Mouse (Mus musculus) midbrain, postnatal 0 days (tissue): Measurements from ENCODE around the gene Tmem106c. TPM values are rescaled to one million over a fixed set of nuclear protein-coding genes. Genes with fewer than 3 reads are reported as not detected.
A peak's percentile ranks its signal among the peaks of the same experiment; 100 is the strongest.

Experiments used
- ATAC-seq: fragments of 200-750 bp; cut with Nextera tagmentation; 2 replicates; pipeline ENCODE4 v1.8.0; 2017; ENCODE audit warnings: moderate number of reproducible peaks, mild to moderate bottlenecking, moderate TSS enrichment, moderate library complexity; ENCODE audit not compliant: low FRiP score
- DNase-seq: peaks from one replicate; pipeline ENCODE4 v3.0.0-alpha.2; 2015; ENCODE audit warnings: low spot score
- H3K27ac ChIP-seq: fragments of 300-500 bp; sonication (generic); 2 replicates; pipeline ENCODE4 v1.5.1; 2014; ENCODE audit warnings: low read depth, mild to moderate bottlenecking, low read length, mixed read lengths
- H3K27me3 ChIP-seq: fragments of 300-500 bp; sonication (generic); 2 replicates; pipeline ENCODE4 v1.6.1; 2014; ENCODE audit warnings: low read length, control low read depth, mixed read lengths; ENCODE audit not compliant: insufficient read depth
- H3K36me3 ChIP-seq: fragments of 300-500 bp; sonication (generic); 2 replicates; pipeline ENCODE4 v1.6.1; 2014; ENCODE audit warnings: low read length, control low read depth, mixed read lengths; ENCODE audit not compliant: insufficient read depth
- H3K4me1 ChIP-seq: fragments of 300-500 bp; sonication (generic); 2 replicates; pipeline ENCODE4 v1.6.1; 2014; ENCODE audit warnings: mild to moderate bottlenecking, control low read depth, antibody characterized with exemption, low read length, mixed read lengths; ENCODE audit not compliant: insufficient read depth
- H3K4me2 ChIP-seq: fragments of 300-500 bp; sonication (generic); 2 replicates; pipeline ENCODE4 v1.6.1; 2014; ENCODE audit warnings: low read depth, mild to moderate bottlenecking, low read length, mixed read lengths; ENCODE audit not compliant: poor library complexity, severe bottlenecking
- H3K4me3 ChIP-seq: fragments of 300-500 bp; sonication (generic); 2 replicates; pipeline ENCODE4 v1.5.1; 2014; ENCODE audit warnings: low read depth, mild to moderate bottlenecking, low read length, moderate library complexity
- H3K9ac ChIP-seq: fragments of 300-500 bp; sonication (generic); replicated peaks from 2 replicates; pipeline ENCODE4 v1.6.1; 2014; ENCODE audit warnings: mild to moderate bottlenecking, low read length, moderate library complexity, mixed read lengths; ENCODE audit not compliant: poor library complexity, severe bottlenecking
- H3K9me3 ChIP-seq: fragments of 300-500 bp; sonication (generic); 2 replicates; pipeline ENCODE4 v1.6.1; 2016; ENCODE audit warnings: low read length, control low read depth
- CTCF ChIP-seq: IDR thresholded peaks from 2 replicates; pipeline ENCODE4 v1.5.1; 2016; ENCODE audit warnings: antibody characterized with exemption, mild to moderate bottlenecking
- WGBS: fragments of 180-500 bp; shearing (Covaris S2); extraction: QIAGEN DNeasy Blood & Tissue Kit; methylation state at CpG from one replicate; pipeline ENCODE4 v1.1.7; 2014; 5-methylcytosine and 5-hydroxymethylcytosine counted together
- polyA plus RNA-seq: library from polyadenylated mRNA; unstranded; fragments of >200 nt; fragmentation: Nextera tagmentation; extraction: Ambion mirVana; gene quantifications from 2 replicates; pipeline ENCODE4 v1.2.1, GENCODE M21; 2015
- total RNA-seq: library from RNA; depleted of rRNA; stranded (reverse); fragments of >200 nt; gene quantifications from 2 replicates; pipeline ENCODE4 v1.2.3, GENCODE M21; 2014; rRNA removed

The Tmem106c gene
- total and polyA plus RNA-seq, 2 experiments from 2014 or later, result 43.8 to 57.7 TPM

DNA sequence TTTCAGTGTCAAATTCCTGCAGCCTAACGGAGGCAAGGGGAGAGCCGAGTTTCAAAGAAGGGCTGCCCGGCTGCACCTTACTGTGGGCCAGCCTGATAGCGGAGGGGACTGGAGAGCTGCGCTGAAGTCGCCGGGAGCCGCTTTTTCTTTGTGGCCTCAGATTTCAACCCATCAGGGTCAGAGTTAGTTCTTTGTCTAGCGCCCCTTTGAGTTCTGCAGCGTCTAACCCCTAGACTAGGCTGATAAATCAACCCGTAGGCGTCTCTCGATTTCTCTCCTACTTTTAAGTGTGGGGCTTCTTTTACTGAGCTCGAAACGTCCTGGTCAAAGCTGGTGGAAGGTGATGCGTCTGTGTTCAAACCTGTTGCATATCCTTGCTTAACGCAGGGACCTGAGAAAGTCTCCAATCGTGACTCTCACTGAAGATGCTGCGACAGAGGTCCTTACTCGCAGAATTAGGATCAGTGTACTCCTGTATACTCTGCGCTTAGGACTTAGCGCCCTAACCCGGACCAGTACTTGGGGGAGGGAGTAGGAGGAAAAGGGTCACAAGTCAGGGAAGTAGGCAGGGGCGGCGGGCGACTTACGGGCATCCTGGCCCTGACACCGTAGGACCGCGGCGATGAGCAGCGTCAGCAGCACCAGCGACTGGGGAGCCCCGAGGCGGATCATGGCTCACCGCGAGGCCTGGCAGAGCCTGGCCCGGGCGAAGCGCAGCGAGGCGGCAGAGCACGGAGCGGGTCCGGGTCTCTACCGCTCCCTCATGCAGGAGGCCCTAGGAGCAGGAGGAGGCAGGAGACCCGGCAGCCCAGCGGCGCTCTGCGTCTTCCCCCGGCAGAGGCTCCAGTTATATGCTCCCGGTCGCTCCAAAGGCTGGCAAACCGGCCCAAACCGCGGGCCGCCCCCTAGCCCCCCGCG is 40.1 kb downstream of the Tmem106c start, which contains the start of gene Col2a1:
Gene Col2a1 (minus strand): TSS at position 874 of the 918 bp plus-strand sequence.
- no peak within 1 kb of the TSS for H3K27ac ChIP-seq
- WGBS, result 2% methylated on average over 57 of the region's 59 CpGs
- H3K9me3 ChIP-seq, result no peaks in the 10 kb centered on the region
- no peak for TF ChIP-seq CTCF
- peaks cover 36% of the 10 kb centered on the region for H3K27me3 ChIP-seq
- H3K4me3 ChIP-seq, result peak within 1 kb of the TSS; percentile 38
- peak within 1 kb of the TSS; percentile 42; the same call in 1 of the 2 replicates for H3K9ac ChIP-seq
- ATAC-seq (no peak), DNase-seq (no peak)
- H3K4me2 ChIP-seq, result peak within 1 kb of the TSS; percentile 91
- H3K36me3 ChIP-seq, result no peaks in the 10 kb centered on the region
- peaks cover 32% of the 10 kb centered on the region for H3K4me1 ChIP-seq

DNA sequence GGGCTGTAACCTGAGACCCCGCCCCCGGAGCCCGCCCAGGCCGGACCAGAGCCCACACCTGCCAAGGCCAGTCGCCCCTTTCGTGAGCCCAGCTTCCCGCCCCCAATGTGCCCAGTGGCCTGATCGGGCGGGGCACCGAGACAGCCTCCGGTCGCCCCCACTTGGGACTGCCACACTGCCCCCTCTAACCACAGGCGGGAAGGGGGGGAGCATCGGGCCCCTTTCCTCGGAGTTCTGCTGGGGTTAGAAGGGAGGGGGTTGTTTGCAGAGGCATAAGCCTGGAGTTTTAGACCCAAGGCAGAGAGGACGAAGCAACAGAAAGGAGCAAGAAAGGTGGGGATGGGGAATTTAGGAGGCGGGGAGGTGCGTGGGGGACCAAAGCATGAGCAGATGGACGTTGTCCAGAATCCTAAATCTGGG is 40.8 kb downstream of the Tmem106c start:
- Histone ChIP-seq H3K4me1 (peaks cover 32% of the 10 kb centered on the region), H3K27me3 (peaks cover 32% of the 10 kb centered on the region), H3K9me3 (no peaks in the 10 kb centered on the region), H3K4me3 (peak overlapping the region; percentile 38), H3K9ac (peak overlapping the region; percentile 42; the same call in 1 of the 2 replicates), H3K36me3 (no peaks in the 10 kb centered on the region), H3K27ac (no peak overlapping the region), H3K4me2 (peak overlapping the region; percentile 91)
- TF ChIP-seq CTCF, result no peak
- DNase-seq (no peak), ATAC-seq (no peak)
- WGBS, result 3% methylated on average over 18 of the region's 19 CpGs

GRCm38 (mm10) chr15:98005181-98005580 is 41.2 kb downstream of the Tmem106c start:
- Histone ChIP-seq H3K4me2 (peak overlapping the region; percentile 91), H3K27me3 (peaks cover 28% of the 10 kb centered on the region), H3K9ac (peak overlapping the region; percentile 42; the same call in 1 of the 2 replicates), H3K36me3 (no peaks in the 10 kb centered on the region), H3K9me3 (no peaks in the 10 kb centered on the region), H3K4me3 (peak overlapping the region; percentile 38), H3K4me1 (peaks cover 32% of the 10 kb centered on the region), H3K27ac (no peak overlapping the region)
- WGBS, result 18% methylated on average over 11 of the region's 11 CpGs
- no peak for TF ChIP-seq CTCF
- no peak for DNase-seq
- ATAC-seq, result no peak; the same call in 1 of the 2 replicates

- no peaks in the 10 kb centered on the region for H3K4me1 ChIP-seq
- no peak for ATAC-seq
- no peaks in the 10 kb centered on the region; the same call in 1 of the 2 replicates for H3K27me3 ChIP-seq
- WGBS, result 62% methylated on average over 6 of the region's 6 CpGs
- no peak overlapping the region for H3K4me2 ChIP-seq
- no peak for TF ChIP-seq CTCF
- no peak overlapping the region for H3K4me3 ChIP-seq
- no peaks in the 10 kb centered on the region for H3K9me3 ChIP-seq
- H3K27ac ChIP-seq, result no peak overlapping the region
- DNase-seq, result no peak
- H3K36me3 ChIP-seq, result no peaks in the 10 kb centered on the region
- no peak overlapping the region for H3K9ac ChIP-seq
Measured at GRCm38 (mm10) chr15:98012810-98013209, 48.8 kb downstream of the Tmem106c start.

- Histone ChIP-seq H3K4me3 (no peak overlapping the region), H3K4me1 (no peaks in the 10 kb centered on the region), H3K27me3 (no peaks in the 10 kb centered on the region), H3K9ac (no peak overlapping the region), H3K36me3 (no peaks in the 10 kb centered on the region), H3K27ac (no peak overlapping the region), H3K4me2 (no peak overlapping the region), H3K9me3 (no peaks in the 10 kb centered on the region)
- 83% methylated on average over 4 of the region's 4 CpGs for WGBS
- no peak for ATAC-seq
- DNase-seq, result no peak
- no peak for TF ChIP-seq CTCF
Measured at GRCm38 (mm10) chr15:98017925-98018324, 53.9 kb downstream of the Tmem106c start.

DNA sequence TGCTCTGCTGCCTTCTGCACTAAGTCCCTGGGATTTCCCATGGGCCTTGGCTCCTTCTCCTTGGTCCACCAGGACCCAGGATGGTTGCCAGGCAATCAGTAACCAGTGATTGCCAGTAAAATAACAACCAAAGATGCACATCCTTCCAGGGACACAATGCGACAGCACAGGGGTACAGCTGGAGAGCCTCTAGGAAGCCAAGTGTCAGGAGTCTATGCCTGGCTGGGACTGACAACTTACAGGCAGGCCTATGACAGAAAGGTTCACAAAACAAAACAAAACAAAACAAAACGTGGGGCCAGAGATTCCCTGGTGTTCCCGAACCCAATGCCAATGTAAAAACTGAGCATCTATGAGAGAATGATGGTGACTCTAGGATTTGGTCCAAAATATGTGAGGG is 55.0 kb downstream of the Tmem106c start:
- Histone ChIP-seq H3K9ac (no peak overlapping the region), H3K4me1 (no peaks in the 10 kb centered on the region), H3K27me3 (no peaks in the 10 kb centered on the region), H3K4me2 (no peak overlapping the region), H3K36me3 (no peaks in the 10 kb centered on the region), H3K4me3 (no peak overlapping the region), H3K27ac (no peak overlapping the region), H3K9me3 (no peaks in the 10 kb centered on the region)
- WGBS, result 65% methylated on average over 3 of the region's 3 CpGs
- DNase-seq (no peak), ATAC-seq (no peak)
- TF ChIP-seq CTCF, result no peak

Other genes with a start within 250 kb of the Tmem106c start
- gene Endou, start 232.9 kb upstream of the Tmem106c start, total RNA-seq, result 0.33 and 0.66 TPM in 2 replicates
- gene Endou, start 232.9 kb upstream of the Tmem106c start, polyA plus RNA-seq, result 0.20 TPM in 2 replicates
- gene Rapgef3, start 196.2 kb upstream of the Tmem106c start, total RNA-seq, result 34.9 and 39.7 TPM in 2 replicates
- gene Rapgef3, start 196.2 kb upstream of the Tmem106c start, polyA plus RNA-seq, result 15.8 and 16.5 TPM in 2 replicates
- 61.5 and 78.8 TPM in 2 replicates for gene Slc48a1, start 185.7 kb upstream of the Tmem106c start, total RNA-seq
- gene Slc48a1, start 185.7 kb upstream of the Tmem106c start, polyA plus RNA-seq, result 152 and 173 TPM in 2 replicates
- gene Hdac7, start 119.7 kb upstream of the Tmem106c start, total RNA-seq, result 22.4 and 24.2 TPM in 2 replicates
- 28.7 and 29.2 TPM in 2 replicates for gene Hdac7, start 119.7 kb upstream of the Tmem106c start, polyA plus RNA-seq
- 0.09 and 0.27 TPM in 2 replicates for gene Vdr, start 53.6 kb upstream of the Tmem106c start, total RNA-seq
- gene Vdr, start 53.6 kb upstream of the Tmem106c start, polyA plus RNA-seq, result 0.12 and 0.22 TPM in 2 replicates
- 13.8 and 17.8 TPM in 2 replicates for gene Col2a1, start 40.5 kb downstream of the Tmem106c start, total RNA-seq
- gene Col2a1, start 40.5 kb downstream of the Tmem106c start, polyA plus RNA-seq, result 4.9 and 6.2 TPM in 2 replicates
- 96.2 and 102 TPM in 2 replicates for gene Pfkm, start 128.4 kb downstream of the Tmem106c start, total RNA-seq
- 89.9 and 96.4 TPM in 2 replicates for gene Pfkm, start 128.4 kb downstream of the Tmem106c start, polyA plus RNA-seq
- 17.4 and 18.2 TPM in 2 replicates for gene Senp1, start 129.5 kb downstream of the Tmem106c start, total RNA-seq
- gene Senp1, start 129.5 kb downstream of the Tmem106c start, polyA plus RNA-seq, result 12.1 and 12.4 TPM in 2 replicates
- gene Asb8, start 201.4 kb downstream of the Tmem106c start, total RNA-seq, result 60.5 and 72.7 TPM in 2 replicates
- 59.2 and 64.9 TPM in 2 replicates for gene Asb8, start 201.4 kb downstream of the Tmem106c start, polyA plus RNA-seq
- gene Ccdc184, start 203.0 kb downstream of the Tmem106c start, total RNA-seq, result 127 and 129 TPM in 2 replicates
- gene Ccdc184, start 203.0 kb downstream of the Tmem106c start, polyA plus RNA-seq, result 132 and 145 TPM in 2 replicates
- gene Olfr288, start 231.3 kb downstream of the Tmem106c start, total RNA-seq, result not detected in 2 replicates
- not detected in 2 replicates for gene Olfr288, start 231.3 kb downstream of the Tmem106c start, polyA plus RNA-seq